Mouse (Mus musculus) large intestine, adult 2 months (tissue): ENCODE measurements around the gene Bex3. TPM values are rescaled to one million over a fixed set of nuclear protein-coding genes. Genes with fewer than 3 reads are reported as not detected.

ENCODE experiments used
- DNase-seq: peaks from one replicate; pipeline ENCODE4 v3.0.0-alpha.2; 2012; ENCODE audit warnings: low read depth, low spot score
- WGBS: fragments of 180-500 bp; shearing (Covaris S2); methylation state at CpG from one replicate; pipeline ENCODE4 v1.1.7; 2018; 5-methylcytosine and 5-hydroxymethylcytosine counted together
- polyA plus RNA-seq: library from polyadenylated mRNA; depleted of rRNA; stranded (reverse); fragments of >200 nt; gene quantifications from 2 replicates; pipeline ENCODE4 v1.2.3, GENCODE M21; 2012; rRNA removed

The Bex3 gene
- polyA plus RNA-seq, 1 experiment, result 39.6 TPM

- 54% methylated on average over 1 of the region's 1 CpGs for WGBS
- DNase-seq, result no peak
Observed at GRCm38 (mm10) chrX:136306196-136306595, 36.1 kb downstream of the Bex3 start.

- WGBS, result 63% methylated on average over 4 of the region's 4 CpGs
- no peak for DNase-seq
Observed at GRCm38 (mm10) chrX:136313303-136313702, 43.2 kb downstream of the Bex3 start.

- WGBS, result 49% methylated on average over 8 of the region's 8 CpGs
- DNase-seq, result no peak
Observed at GRCm38 (mm10) chrX:136313792-136314564, 43.9 kb downstream of the Bex3 start.

- WGBS, result 66% methylated on average over 4 of the region's 4 CpGs
- DNase-seq, result no peak
Observed at GRCm38 (mm10) chrX:136319953-136320352, 49.9 kb downstream of the Bex3 start.

Other genes with a start within 250 kb of the Bex3 start
- 0.26 and 0.37 TPM in 2 replicates for gene Arxes1, start 236.9 kb upstream of the Bex3 start, polyA plus RNA-seq
- gene Bex2, start 202.0 kb upstream of the Bex3 start, polyA plus RNA-seq, result 1.6 and 2.2 TPM in 2 replicates
- gene Nxf3, start 185.0 kb upstream of the Bex3 start, polyA plus RNA-seq, result not detected in 2 replicates
- 0.15 and 2.9 TPM in 2 replicates for gene Bex4, start 131.3 kb upstream of the Bex3 start, polyA plus RNA-seq
- gene Tceal8, start 97.9 kb upstream of the Bex3 start, polyA plus RNA-seq, result 2.1 and 5.3 TPM in 2 replicates
- 0.27 and 0.30 TPM in 2 replicates for gene Tceal5, start 66.4 kb upstream of the Bex3 start, polyA plus RNA-seq
- not detected in 2 replicates for gene Tceal7, start 55.5 kb upstream of the Bex3 start, polyA plus RNA-seq
- 2.8 and 14.6 TPM in 2 replicates for gene Bex1, start 54.7 kb upstream of the Bex3 start, polyA plus RNA-seq
- gene Tceal9, start 25.2 kb upstream of the Bex3 start, polyA plus RNA-seq, result 11.0 and 19.8 TPM in 2 replicates
- gene Kir3dl1, start 247.7 kb downstream of the Bex3 start, polyA plus RNA-seq, result not detected in 2 replicates